19 mouse cellular contexts compared by ENCODE assay signal in the genomic region with DNA sequence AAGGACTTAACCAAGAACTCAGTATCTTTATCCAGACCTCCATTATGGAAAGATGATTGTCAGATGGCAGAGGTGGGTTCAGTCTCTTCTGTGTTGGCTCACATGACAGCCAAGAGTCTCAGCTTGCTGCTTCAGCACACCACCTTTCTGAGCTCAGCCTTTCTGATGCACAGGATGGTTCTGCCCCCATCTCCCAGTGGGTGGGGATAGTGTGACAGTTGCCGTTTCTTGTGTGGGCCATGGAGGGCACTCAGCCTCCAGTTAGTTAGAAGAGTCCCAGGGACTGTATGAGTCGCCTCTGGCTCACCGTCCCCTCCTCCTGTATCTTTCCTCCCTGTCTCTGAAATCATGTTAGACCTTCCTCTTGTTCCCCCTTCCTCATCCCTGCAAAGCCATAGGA. TPM values are rescaled to one million over a fixed set of nuclear protein-coding genes. Genes with fewer than 3 reads are reported as not detected.
DNase-seq lines count a peak whose midpoint lies in the region; TF ChIP-seq lines count a peak whose summit lies in the region.
"Had no signal": no experiment of that assay in that cellular context is flagged by ENCODE, and none has a peak within 500 bp of the region (broad histone marks: within the 10 kb centered on the region; RNA-seq: fewer than 3 reads in every experiment).

No protein-coding gene starts in this region.

- peak overlapping the region; percentile 4; the same call in 1 of the 2 replicates for H3K27ac ChIP-seq in gastrocnemius, adult 2 months
- H3K27ac ChIP-seq: embryonic facial prominence, embryonic 13.5 days; forebrain, embryonic 10.5 days; heart, adult 2 months; limb, embryonic 13.5 days; midbrain, embryonic 13.5 days; stomach, embryonic 15.5 days had no signal

- TF ChIP-seq CTCF in gastrocnemius, adult 2 months (IDR thresholded peaks at IDR 0.05), result no peak

- intact Hi-C loops in gastrocnemius, adult 2 months (cut with DNase I), result no loop called here
- intact Hi-C loops in left cerebral cortex, postnatal 14 days (cut with DNase I), result no loop called here

- no peak overlapping the region for H3K4me3 ChIP-seq in gastrocnemius, adult 2 months
- H3K4me3 ChIP-seq: embryonic facial prominence, embryonic 13.5 days; forebrain, embryonic 10.5 days; heart, adult 2 months; layer of hippocampus, adult 2 months; limb, embryonic 13.5 days; midbrain, embryonic 13.5 days; stomach, embryonic 15.5 days had no signal

- no peak for DNase-seq in gastrocnemius, adult 2 months
- no peak for DNase-seq in gastrocnemius, postnatal 10 days
- peak; percentile 48 to 60 for DNase-seq in left cerebral cortex, adult 18-20 months (ENCODE audit: low spot score in 2 of 2)
- DNase-seq in left cerebral cortex, postnatal 14 days (ENCODE audit: low spot score in 2 of 2), result no peak
- DNase-seq in right cerebral cortex, adult 2 months (ENCODE audit: low spot score in 2 of 2), result peak; percentile 64 to 65
- DNase-seq in right cerebral cortex, postnatal 10 days (ENCODE audit: low spot score in 2 of 2), result no peak
- no peak for DNase-seq in cerebellum, adult 11-12 months
- DNase-seq: adrenal gland, postnatal 14 days; heart, adult 2 months; kidney, adult 18-20 months; kidney, postnatal 36 days; liver, postnatal 0 days; lung, postnatal 36 days had no signal

RNA-seq across cellular contexts. Expression of a gene that starts 55.9 kb away (rescaled TPM):
- 10 to 100 TPM; 23.7 to 30.0 TPM for total RNA-seq in gastrocnemius, adult 2 months (2021)
- 10 to 100 TPM; 29.4 to 35.1 TPM for total RNA-seq in gastrocnemius, postnatal 10 days (2021)
- 100 to 1,000 TPM; 190 to 197 TPM for total RNA-seq in left cerebral cortex, adult 18-20 months (2021)
- 100 to 1,000 TPM; 109 to 115 TPM for total RNA-seq in left cerebral cortex, postnatal 14 days (2021)

Comparison
In these comparisons a context has a peak if more than half of its experiments do, and no peak if none do; other contexts are left out.
1. DNase-seq: peak in left cerebral cortex, adult 18-20 months (2 of 2) and right cerebral cortex, adult 2 months (2 of 2); none in gastrocnemius, adult 2 months (single experiment), gastrocnemius, postnatal 10 days (single experiment), left cerebral cortex, postnatal 14 days (0 of 2), right cerebral cortex, postnatal 10 days (0 of 2) and cerebellum, adult 11-12 months (single experiment).